Mouse (Mus musculus): Measurements from ENCODE around the gene Car2. TPM values are rescaled to one million over a fixed set of nuclear protein-coding genes. Genes with fewer than 3 reads are reported as not detected.

Car2 gene
- total and polyA plus RNA-seq, 3 experiments: 30.0 to 76.8 (median 47.8) TPM

DNA sequence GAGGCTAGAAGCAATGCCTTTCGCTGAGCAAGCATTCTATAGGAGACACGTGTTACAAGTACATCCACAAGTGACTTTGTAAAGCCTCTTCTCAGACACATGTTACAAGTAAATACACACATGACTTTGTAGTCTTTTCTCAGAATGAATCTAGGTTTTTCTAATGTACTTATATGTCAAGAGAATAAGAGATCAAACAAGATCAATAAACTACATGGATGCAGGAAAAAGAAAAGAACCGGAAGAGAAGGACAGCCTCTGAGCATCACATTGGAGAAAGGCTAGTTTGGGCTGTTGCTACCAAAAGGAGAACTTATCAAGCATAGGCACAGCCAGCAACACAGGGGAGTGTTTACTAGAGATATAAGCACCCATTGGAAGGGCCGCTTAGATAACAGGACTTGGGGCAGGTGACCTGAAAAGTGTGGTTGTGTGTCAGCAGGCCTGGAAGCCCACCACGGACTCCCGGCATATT is 7.3 kb upstream of the Car2 start:
- DNase-seq: no peak

DNA sequence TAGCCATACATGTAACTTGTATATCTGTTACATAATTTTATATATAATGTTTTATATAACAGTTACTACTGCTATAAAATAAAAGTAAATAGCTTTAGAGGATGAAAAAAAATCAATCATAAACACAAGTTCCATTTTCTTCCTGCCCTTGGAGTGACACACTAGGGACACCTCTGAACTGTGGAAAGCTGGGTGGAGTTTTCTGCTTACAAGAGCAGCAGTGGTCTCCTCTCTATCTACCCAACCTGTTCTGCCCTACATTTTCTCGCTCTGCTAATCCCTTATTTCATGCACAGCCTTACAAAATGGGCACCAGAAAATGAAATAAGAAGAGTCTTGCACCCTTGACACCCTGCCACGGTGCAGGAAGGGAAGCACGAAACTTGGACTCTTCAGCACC is 6.8 kb upstream of the Car2 start:
- no peak for DNase-seq

DNA sequence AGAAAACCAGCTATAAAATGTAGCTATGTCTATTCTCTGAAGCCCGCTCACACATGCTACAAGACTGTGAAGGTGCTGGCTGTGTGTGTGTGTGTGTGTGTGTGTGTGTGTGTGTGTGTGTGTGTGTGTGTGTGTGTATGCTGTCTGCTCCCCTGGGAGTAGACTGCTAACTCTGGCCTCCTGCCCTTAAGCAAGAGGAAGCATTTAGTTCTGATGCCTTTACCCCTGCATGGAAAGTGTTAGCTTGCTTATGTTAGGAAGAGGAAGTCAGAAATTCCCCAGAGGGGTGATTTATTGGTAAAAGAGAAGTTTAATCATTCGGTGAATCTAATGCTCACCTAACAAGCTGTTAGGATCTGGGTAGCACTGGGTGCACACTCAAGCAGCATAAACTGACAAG is 5.8 kb upstream of the Car2 start:
- DNase-seq: no peak

DNA sequence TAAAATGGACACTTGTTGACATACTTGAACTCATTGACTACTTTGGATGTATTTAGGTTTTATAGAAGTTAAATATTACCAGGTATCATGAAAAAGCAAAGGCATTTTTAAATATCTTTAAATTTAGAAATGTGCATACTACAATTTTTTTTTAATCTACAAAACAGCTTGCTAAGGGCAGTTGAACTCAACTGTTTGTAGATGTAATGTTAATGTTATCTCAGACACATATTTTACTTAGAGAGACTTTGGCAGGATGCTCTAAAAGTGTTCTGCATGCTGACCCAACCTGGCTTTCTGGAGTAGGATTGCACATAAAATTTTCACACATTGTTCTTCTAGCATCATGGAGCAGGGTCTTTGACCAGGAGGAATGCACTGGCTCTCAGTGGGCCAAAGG is 4.1 kb upstream of the Car2 start:
- DNase-seq: no peak

DNA sequence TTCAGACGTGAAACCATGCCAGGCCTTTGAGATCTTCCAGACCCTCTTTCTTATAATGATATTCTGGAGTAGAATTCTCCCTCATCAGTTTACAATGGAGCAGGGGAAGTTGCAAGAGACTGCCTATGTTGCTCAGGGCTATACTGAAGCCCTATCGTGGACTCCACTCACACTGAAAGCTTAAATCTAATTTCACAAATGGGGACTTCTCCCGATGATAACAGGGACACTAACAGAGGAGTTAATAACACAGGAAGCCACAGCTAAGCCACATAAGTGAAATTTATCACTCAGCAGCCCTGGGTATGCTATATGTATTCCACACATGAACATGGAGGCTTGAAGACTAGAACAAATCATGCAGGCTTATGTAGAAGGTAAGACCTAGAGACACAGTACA is 3.3 kb upstream of the Car2 start:
- no peak for DNase-seq

DNA sequence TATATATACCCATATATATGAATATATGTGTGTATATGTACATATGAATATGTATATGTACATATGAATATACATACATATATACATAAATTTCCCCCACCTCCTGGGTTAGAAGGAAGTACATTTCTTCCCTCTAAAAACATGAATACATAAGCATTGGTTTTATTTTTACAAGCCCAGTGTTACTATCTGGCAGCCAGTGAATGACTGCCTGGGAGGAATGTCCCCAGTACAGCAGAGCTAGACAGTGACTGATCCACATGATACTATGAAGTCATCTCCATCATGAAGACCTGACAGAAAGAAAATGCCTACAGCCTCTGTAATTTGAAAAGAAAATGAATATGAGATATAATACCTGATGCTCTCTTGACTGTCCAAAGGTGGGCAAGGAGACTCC is 1.2 kb upstream of the Car2 start:
- no peak for DNase-seq

DNA sequence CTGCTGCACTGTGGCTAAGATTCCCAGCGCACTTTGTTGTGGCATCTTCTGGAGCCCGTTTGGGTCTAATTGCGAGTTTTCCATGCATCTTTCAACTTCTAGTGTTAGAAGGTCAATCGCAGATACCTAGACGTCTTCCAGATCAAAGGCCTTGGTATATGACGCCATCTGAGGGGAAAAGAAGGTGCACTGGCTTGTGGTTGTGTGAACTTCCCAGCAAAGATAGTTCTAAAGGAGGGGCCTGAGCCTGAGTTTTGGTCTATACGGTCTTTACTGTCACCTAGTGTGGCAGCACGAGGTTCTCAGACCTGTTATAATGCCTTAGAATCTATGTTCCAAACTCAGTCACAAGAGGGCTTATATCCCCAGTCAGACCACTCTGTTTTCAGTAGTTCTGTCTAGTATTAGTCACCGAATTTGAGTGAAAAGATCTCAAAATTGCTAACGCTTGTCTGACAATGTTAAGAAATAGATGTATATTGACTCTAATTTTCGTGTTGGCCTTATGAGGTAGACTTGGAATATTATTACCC is 1.1 kb downstream of the Car2 start:
- DNase-seq: peak; percentile 30

DNA sequence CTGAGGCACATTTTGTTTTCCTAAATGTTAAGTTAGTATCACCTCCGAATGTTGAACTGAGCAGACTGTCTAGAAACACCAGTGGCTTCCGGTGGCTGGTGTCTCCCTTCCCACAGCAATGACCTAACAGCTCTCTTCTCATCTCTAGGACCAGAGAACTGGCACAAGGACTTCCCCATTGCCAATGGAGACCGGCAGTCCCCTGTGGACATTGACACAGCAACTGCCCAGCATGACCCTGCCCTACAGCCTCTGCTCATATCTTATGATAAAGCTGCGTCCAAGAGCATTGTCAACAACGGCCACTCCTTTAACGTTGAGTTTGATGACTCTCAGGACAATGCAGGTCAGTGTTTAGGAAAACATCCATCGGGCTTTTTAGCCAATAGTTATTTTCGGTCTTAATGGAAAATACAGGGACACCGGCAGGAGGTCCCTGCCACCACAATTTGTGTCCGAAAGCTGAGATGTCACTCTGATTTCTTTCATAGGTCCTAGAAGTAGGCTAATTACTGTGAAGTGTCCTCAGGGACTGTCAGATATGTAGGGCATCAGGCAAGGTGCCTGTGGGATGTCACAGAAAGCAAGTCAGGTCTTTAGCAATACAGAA is 1.7 kb downstream of the Car2 start:
- DNase-seq: no peak

DNA sequence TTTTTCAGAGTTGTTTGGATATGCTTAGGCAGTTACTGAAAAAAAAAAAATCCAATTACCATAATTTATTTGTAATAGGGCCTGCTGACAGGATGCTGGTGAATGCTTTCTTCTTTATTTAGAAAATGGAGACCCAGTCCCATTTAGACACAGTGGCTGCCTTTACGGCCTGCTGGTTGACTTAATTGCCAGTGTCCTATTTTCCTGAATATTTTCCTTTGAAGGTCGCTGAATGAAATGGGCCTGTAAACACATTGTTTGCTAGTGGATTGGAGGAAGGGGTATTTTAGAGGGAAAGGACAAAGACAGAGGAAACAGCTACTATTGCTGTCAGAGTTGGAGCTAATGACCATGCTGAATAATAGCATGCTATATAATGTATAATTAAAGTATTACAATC is 2.5 kb downstream of the Car2 start:
- DNase-seq: no peak

DNA sequence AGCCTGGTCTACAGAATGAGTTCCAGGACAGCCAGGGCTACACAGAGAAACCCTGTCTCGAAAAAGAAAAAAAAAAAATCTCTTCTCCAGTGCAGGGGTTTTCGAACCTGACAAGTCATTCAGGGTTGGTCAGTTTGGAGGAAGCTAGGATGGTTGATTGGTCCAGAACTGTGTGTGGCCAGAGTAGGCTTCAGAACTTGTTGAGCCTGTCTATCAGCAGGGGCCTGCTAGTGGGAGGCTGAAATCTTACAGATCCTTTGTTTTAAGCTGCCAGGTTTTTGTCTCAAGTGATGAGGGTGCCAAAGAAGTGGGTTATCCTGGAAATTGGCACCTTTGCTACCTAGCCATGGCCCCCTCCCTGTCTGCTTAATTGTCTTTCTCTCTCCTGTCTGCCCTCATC is 3.0 kb downstream of the Car2 start:
- no peak for DNase-seq

DNA sequence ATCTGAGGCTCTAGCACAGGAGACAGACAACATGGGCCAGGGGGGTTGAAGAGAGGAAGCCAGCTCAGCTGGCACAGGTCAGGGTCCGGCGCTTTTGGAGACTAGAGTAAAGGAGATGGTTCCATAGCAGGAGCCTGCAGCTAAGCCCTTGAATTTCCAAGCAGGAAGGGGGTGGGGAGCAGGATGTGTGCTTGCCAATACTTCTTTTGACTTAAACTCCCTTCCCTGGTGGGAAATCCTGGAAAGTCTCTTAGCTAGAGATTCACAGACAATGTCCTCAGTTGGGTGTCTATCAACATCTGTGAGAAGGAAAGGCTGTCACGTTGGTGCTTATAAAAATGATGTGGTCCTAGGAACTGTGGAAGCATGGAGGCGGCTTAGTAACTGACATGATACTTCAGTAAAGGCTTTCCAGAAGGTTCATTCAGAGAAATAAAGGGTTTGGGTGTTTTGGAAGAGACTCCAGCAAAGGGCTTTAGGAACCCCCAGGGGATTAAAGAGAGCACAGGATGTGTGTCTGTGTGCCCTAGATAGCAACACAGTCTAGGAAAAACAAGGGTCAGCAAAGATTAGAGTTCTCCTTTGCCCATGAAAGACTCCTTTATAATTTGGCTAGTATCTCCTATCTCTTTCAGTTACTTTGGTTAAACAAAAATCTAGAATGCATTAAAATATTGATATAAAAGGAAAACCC is 3.8 kb downstream of the Car2 start:
- peak; percentile 10 for DNase-seq

DNA sequence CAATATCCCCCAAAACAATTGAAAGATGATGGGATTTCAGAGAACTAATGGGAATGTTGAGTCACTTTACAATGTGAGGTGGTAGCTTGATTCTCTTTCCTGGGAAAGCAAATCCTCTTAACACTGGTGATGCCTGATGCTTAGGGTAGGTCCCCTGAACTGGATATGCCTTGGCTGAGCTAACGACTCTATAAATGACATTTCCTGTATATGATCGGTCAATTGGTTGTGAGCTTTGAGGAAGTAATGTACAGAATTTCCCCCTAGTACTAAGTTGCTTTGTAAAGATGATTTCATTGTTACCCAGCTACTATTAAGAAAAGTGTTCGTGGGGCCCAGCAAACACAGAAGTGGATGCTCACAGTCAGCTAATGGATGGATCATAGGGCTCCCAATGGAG is 6.9 kb downstream of the Car2 start:
- no peak for DNase-seq

DNA sequence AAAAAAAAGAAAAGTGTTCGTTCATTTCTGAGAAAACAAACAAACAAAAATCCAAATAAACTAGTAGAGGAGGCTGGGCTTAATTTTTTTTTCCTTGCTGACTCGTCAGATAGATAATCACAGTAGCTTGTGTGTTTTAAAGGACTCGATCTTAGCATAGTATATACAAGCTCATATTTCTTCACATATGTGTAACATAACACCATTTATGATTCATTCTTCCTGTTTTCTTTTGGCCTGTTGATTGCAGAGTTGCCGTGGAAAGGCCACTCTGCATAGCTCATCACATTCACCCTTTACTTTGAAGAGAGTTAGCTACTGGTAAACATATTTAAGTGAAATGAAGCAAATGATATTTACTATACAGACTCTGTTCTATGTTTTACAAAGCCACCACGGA is 7.6 kb downstream of the Car2 start:
- no peak for DNase-seq

DNA sequence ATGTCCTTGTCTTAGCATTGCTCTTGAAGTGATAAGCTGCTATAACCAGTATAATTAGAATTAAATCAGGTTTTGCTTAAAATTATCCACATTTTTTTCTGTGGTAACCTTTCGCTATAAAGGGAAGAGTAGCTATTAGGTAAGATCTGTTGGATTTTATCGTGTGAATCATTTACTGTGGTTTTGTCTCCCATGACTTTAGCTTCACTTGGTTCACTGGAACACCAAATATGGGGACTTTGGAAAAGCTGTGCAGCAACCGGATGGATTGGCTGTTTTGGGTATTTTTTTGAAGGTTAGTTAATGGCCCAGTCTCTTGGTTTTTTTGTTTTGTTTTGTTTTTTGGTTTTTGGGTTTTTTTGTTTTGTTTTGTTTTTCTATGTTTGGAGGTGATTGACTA is 9.3 kb downstream of the Car2 start:
- no peak for DNase-seq

DNA sequence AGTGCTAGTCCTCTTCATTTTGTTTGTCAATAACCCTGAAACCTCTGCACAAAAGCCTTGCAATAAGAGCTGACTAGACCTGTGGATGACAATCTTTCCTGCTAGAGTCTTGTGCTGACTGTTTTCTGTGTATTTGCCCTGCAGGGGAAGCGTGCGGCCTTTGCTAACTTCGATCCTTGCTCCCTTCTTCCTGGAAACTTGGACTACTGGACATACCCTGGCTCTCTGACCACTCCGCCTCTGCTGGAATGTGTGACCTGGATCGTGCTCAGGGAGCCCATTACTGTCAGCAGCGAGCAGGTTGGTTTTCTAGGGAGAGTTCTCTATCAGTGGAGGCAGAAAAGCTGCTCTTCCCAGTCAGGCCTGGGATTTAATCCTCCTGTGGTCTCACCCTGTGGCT is 11.7 kb downstream of the Car2 start:
- no peak for DNase-seq

DNA sequence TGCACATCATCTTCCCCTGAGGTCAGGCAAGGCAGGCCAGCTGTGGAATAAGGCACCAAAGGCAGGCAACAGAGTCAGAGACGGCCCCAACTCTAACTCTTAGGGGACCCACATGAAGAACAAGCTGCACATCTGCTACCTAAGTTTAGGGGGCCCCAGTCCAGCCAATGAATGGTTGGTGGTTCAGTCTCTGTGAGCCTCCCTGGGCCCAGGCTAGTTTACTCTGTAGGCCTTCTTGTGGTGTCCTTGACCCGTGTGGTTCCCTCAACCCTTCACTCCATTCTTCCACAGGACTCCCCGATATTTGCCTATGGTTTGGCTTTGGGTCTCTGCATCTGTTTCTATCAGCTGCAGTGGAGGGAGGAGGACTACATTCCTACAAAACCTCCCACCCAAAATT is 17.3 kb downstream of the Car2 start:
- DNase-seq: no peak

DNA sequence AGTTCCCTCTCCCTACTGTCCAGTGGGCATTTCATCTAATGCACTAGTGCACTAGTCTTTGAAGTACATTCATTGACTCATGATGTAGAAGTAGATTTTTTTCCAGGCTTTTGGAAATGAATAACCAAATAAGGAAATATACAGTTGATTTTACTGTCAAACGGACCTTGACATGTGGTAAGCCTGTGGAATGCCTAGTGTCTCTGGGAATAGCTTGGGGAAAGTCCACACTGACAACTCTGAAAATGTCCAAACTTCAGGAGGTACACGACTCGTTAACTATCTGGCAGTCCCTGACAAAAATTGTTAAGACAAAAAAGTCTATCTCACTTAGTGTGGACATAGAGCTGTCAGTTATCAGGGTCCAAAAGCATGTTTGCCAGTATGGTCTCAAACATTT is 18.1 kb downstream of the Car2 start:
- no peak for DNase-seq

DNA sequence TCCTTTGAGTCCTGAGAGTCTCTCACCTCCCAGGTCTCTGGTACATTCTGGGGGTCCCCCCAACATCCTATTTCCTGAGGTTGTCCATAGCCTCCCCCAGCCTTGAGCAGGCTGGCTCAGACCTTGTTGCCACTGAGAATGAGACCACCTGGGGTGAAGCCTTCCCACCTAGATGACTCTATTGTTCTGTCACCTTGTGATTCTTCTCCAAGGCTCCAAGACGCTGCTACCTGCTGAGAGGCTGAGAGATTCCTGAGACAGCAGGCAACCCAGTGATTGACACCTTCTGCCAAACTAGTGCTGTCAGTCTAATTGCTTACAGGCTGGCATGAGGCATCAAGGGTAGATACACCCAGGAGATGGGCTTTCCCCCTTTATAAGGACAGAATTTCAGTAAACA is 21.2 kb downstream of the Car2 start:
- no peak for DNase-seq

DNA sequence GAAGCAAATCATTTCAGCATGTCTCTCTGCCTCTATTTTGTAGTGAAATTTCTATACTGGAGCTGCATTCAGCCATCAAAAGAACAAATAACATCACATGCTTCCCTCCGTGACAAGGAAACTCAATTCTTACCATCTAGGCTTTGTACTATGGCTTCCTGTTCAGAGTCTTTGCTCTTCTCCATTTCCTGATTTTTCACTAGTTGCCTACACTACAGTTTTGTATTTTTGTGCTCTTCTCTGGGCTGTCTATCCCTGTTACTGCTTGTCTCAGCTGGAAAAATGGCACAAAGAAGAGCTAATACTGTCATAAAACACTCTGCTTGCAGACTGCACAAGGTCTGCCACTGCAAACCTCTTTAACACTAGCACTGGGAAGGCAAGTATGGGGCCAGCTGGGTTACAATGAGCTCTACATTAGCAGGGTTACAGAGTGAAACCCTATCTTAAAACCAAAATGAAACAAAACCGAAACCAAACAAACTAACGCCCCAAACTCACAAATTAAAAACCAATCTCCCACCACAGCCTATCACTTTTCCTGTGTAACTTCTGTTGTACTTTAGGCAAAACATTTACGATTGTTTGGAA is 26.0 kb downstream of the Car2 start:
- DNase-seq: no peak

DNA sequence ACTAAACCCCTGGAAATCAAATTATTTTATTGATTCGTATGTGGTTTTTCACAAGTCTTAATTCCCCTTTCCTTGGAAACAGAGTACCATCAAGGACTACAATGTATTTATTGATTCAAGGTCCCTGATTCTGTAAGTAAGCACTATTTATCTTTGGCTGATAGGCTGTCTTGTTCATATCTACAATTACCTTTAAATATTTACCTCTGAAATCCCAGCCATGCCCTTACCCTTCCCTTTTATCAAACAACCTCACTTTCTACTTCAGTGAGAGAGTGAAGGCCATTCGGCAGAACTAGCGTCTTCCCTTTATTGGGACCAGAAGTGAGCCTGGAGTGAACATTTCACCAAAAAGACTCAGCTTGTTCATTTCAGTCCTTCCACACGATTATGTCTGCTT is 27.7 kb downstream of the Car2 start:
- no peak for DNase-seq

DNA sequence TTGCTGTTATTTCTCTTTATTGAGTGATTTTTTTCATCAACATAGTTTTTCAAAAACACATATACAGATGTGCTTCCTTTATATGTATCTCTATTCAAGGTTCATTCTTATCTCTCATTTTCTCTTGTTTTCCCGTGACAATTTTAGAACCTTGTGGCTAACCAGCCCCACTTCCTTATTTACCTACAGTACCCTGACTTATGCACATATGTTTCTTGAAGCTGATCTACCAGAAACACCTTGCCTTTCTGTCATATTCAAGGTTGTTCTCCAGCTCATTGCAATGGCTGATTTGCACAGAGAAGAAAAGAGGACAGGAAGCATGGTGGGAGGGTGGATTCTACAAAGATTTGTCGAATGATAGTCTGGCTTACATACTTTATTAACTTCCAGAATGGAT is 29.3 kb downstream of the Car2 start:
- no peak for DNase-seq

DNA sequence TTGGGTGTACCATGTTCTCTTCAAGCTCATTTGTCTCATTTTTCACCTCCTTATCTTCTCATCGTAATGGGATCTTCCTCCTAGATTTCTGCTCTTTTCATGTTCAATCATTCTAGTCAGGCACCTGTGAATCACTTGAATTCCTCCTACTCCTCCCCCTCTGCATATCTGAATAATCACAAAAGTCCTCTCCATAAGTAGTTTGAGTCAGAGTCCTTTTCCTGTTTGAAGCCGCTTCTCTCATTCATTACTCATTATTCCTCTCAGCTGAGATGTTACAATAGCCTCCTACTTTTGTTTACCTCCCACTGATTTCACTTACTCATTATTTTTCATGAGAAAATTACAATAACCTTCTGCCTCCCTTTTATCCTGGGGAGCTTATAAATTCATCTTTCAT is 31.2 kb downstream of the Car2 start:
- DNase-seq: no peak

DNA sequence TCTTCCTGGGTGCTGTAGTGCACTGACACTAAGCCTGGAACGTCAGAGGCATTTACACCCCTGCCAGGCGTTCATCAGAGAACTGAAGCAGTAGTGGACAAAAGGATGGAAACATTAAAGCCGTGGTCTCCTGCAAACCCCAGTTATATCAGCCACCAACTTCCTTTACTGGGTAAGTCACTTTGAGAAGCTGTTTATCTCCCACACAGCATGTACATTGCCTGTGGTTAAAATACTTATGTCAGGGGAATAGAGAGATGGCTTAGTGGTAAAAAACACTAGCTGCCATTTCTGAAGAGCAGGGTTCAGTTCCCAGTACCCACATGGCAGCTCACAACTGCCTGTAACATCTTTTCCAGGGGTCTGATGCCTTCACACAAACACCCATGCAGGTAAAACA is 58.6 kb downstream of the Car2 start:
- no peak for DNase-seq

DNA sequence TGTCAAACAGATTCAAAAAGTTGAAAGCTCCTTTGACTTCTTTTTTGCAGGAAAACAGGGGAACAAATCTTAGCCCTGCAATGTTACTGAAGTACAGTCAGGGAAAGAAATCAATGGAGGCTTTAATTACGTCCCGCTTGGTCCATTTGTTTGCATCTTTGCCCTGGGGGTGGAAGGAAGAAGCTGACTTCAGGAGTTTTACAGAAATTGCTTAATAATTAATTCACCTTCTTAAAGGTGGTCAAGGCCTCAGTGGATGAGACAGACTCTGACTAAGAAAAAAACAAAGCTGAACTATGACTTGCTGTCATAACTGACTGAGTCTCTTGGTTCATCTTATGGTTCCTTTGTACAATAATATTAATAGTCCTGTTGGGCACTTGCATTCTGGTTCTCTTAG is 59.6 kb downstream of the Car2 start:
- DNase-seq: no peak
